ENCODE assay signal across 12 mouse cellular contexts in genomic region chr3:80084168-80084567, GRCm38 (mm10).
DNase-seq lines count a peak whose midpoint lies in the region; ATAC-seq lines count a peak whose summit lies in the region.
"Had no signal": no experiment of that assay in that cellular context is flagged by ENCODE, and none has a peak within 500 bp of the region (broad histone marks: within the 10 kb centered on the region; RNA-seq: fewer than 3 reads in every experiment).

No protein-coding gene starts in this region.

- DNase-seq in frontal cortex, postnatal 25 days (ENCODE audit: low spot score in 2 of 2) = no peak
- peak; percentile 9 for DNase-seq in Muller cell, postnatal 12 days (ENCODE audit: inconsistent ontology term)
- peak; percentile 42 to 70 for DNase-seq in frontal cortex, adult 2 months (ENCODE audit: extremely low spot score in 1 of 2, low spot score in 1 of 2)
- DNase-seq in left cerebral cortex, postnatal 36 days (ENCODE audit: low spot score in 2 of 2) = peak; percentile 43 to 51
- no peak for DNase-seq in lung, postnatal 10 days
- no peak for DNase-seq in heart, adult 18-20 months
- no peak for DNase-seq in adrenal gland, postnatal 10 days
- DNase-seq: adrenal gland, adult 8-10 months; cerebellum, adult 8-10 months; lung, postnatal 14 days; thymus, postnatal 14 days had no signal

- ATAC-seq in frontal cortex, adult (ENCODE audit: low TSS enrichment) = peak; percentile 69

- intact Hi-C loops in left cerebral cortex, postnatal 36 days (cut with DNase I) = loop anchor here (2.0 to 10.0 kb wide), 5 partner anchors 77 to 1841 kb away; no protein-coding TSS in a partner anchor

Comparison
In these comparisons a context has a peak if more than half of its experiments do, and no peak if none do; other contexts are left out.
1. DNase-seq: peak in Muller cell, postnatal 12 days (single experiment), frontal cortex, adult 2 months (2 of 2) and left cerebral cortex, postnatal 36 days (2 of 2); none in frontal cortex, postnatal 25 days (0 of 2), lung, postnatal 10 days (single experiment), heart, adult 18-20 months (0 of 2) and adrenal gland, postnatal 10 days (single experiment).